Mouse (Mus musculus): ENCODE results near the gene Ppp1r36.

DNA sequence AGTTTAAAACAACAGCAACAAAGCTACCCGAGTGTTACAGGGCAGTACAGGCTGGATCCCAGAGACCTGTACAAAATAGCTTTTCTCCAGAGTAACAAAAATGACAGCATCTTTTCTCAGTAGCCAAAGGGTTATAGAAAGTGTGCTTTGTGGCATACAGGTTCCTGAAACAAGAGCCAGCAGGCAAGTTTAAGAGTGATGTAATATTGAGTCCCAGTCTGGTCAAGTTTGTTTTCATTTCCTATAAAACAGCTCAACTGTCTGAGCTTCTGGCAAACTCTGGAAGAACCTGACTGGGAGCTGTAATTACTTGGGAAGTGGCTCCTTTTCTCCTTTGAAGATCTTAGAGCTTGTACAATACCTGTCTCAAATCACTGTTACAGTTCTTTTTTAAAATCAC lies 10.2 kb upstream of the Ppp1r36 start:
- TF ChIP-seq GATA1 (IDR thresholded peaks at IDR 0.05; ENCODE audit: low read length) (no peak), TAL1 (IDR thresholded peaks at IDR 0.05; ENCODE audit: low read length) (no peak)

Measured in erythroblast, embryonic 14.5 days (primary cell).